Mouse (Mus musculus) gastrocnemius, postnatal 10 days (tissue): ENCODE measurements at regions not wholly inside any gene's neighbourhood (a gene's known extent, or its start where the extent isn't known, plus 50 kb on each side); places are given as distances from the start of the nearest gene placed in this dataset.

ENCODE experiments used
- DNase-seq: peaks from one replicate; pipeline ENCODE4 v3.0.0; 2021; ENCODE audit warnings: mixed read lengths

DNA sequence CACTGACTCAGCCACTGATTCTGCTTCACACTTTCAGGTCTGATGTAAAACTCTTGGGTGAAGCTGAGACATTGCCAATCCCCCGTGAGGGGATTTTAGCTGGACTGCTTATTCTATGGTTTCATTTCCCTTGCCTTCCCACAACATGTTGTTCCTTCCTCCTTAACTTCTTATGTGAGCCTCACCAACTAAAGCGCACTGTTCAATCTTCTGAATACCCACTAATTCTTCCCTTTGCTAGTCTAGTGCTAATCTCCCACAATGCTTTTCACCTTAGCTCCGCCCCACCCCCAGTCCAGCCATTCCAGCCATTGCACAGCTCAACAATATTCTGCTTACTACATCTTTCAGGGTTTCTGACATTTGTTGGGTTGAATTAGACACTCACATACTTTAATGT, 196.7 kb downstream of the Hlx start:
- no peak for DNase-seq

DNA sequence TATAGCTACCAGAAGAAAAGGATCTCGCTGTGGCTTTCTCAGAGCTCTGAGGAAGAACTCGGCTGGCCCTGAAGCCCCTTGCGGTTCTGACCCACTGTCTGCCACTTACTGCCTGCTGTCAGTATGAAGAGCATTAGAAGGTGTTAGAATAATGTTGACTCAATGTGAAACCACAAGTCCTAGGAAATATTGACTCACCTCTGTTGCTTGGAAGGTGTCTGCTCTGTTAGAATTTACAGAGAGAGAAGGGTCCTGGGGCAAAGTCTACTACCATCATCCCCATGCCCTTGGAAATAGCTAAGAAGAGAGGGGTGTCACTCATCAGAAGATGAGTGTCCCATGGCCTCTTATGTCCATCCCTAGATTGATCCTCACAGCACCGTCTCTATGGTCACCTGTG, 197.9 kb downstream of the Hlx start:
- DNase-seq: no peak

DNA sequence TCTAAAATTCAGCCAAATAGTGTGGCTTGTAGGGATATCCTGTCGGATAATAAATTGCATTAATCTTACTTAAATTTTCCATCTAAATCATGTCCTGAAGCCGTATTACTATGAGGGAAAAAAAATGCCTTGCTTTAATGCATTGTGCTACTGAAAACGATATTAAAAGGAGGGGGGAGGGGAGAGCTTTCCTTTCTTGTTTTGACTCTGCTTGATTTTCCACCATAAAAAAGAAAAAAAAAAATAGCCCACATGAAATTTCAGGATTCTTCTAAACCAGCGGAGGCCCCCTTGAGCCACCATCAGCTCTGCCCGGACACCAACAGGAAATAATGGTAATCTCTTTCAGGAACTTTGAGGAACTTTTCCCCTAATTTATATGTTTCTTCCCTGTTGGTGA, 198.5 kb downstream of the Hlx start:
- no peak for DNase-seq

DNA sequence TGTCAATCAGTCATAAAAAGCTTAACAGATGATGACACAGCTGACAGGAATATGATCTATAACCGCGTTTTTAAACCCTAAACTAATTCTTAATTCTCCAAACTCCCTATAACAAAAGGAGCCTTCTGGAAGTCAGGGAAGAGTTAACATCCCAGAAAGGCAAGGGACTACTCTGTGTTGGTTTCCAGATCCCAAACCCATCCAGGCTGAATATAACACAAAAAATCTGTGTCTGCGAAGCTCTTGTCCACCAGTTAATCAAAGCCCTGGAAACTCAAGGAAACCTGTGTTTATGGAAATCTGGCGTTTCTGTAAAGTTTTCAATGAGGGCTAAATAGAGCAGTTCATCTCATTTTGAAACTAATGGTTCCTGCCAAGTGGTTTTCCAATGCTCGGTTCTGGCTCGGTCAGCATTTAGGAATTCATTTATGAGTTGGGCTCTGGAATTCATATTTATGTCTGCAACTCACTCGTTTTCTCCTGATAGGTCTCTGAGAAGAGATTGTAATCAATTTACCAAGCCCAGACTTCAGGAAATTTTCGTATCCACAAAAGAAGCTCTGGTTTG, 199.8 kb downstream of the Hlx start:
- no peak for DNase-seq

DNA sequence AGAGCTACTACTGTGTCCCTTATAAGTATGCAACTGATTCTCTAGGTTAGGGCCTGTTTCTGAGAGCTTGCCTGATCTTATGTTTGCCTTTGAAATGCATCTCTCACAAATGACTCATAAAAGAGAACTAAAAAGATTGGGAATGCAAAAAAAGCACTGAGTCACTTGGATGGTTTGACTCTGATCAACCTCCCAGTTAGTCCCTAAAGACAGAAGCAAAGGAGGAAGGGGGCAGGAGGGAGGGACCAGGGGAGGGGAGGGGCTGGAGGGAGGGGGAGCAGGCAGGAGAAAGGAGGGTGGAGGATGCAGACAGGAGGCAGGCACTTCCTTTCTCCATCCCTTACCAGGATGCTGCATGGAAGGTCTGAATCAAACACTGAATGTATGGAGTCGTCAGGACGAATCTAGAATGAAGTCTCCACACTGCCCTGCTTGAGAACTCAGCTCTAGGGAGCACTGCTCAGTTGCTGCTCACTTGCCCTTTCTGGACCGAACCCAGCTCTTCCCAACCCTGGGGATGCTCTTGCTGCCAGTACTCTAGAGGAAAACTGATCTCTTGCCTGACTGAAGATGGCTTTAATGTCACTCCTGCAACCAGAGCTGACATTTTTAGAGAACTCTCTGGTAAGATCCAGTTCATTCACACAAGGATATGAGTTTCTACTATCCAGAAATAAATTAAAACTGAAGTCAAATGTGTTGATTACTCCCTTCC, 201.7 kb downstream of the Hlx start:
- DNase-seq: peak; percentile 15

DNA sequence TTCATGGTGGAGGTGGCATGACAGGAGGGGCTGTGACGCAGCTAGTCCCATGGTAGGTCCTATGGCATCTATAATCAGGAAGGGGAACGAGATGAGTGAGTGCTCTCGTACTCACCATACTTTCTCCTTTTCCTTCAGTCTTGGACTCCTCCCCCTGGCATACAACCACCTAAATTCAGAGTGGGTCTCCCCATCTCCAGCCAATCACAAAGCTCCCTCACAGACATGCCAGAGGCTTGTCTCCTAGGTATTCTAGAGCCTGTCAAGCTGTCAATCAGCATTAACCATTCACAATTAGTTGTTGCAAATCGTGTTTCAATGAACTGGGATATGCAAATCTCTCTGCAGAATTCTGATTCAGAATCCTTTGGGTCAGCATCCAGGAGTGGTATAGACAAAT, 206.7 kb downstream of the Hlx start:
- DNase-seq: no peak

DNA sequence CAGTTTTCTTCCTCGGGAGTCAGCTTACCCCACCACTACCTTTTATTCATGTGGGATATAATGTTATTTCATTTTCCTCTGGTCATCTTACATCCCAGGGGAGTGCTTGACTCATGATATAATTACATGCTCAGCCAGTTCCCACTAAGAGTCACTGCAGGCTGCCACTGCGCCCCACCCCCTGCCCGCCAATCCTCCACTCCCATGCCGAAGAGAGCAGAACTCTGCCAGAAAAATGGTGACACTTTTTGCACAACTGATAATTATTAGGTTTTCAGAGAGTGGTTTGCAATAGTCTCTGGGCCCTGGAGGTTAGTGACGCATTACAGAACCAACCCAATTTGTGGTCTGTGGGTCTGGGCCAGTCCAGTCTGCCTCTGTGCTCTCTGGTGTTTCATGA, 212.9 kb downstream of the Hlx start:
- no peak for DNase-seq

DNA sequence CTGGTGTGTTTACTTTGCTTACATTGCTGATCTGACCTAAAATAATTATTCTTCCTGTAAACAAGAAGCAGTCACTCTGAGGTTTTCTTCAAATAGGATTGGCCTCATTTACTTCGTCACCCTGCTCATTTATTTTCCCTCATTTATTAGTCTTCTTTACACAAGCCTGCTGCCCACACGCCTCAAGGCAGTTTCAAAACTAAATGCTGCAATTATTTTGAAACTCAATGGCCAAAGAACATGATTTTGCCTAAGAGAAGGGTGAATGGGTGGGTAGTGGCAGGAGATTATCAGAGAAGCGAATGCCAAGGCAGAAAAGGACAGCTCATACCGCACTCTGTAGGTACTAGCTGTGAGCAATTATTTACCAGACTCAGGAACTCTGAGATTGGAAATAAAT, 227.8 kb downstream of the Hlx start:
- DNase-seq: no peak

DNA sequence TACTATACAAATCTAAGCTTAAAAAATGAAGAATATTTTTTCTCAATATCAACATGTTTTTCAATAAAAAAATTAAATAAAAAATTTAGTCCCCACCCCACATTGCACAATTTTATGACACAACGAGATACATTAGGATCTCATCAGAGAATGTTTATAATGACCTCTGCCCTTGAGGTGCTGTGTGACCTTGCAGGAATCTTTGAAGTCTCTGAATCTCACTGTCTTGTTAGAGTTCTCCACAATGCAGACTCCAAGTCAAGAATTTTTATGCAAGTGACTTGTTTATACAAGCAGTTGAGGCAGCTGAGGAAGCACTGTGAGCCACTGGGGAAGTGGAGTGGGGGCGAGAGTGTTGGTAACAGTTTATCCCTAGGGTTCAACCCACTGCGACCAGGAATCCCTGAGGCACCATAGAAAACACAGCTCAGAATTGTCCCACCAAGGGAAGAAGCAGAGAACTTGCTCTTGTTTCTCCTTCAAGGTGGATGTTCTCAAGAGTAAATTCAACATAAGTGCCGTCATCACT, 228.5 kb downstream of the Hlx start:
- no peak for DNase-seq

DNA sequence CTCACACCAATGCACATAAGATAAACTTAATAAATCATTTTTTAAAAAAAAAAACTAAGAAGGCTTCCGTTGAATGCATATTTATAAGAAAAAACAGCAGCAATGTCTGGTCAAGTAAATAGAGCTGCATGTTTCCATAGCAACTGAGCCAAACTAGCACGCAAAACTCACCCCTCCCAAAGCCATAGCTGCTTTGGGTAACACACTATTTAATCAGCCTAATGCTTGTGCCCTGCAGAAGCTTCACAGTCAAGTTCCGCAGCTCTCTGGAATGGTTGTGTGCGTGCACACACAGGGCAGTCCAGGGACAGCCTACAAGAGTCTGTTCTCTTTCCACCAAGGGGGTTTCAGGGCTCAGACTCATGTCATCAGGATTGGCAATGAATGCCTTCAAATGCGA, 231.7 kb downstream of the Hlx start:
- no peak for DNase-seq

DNA sequence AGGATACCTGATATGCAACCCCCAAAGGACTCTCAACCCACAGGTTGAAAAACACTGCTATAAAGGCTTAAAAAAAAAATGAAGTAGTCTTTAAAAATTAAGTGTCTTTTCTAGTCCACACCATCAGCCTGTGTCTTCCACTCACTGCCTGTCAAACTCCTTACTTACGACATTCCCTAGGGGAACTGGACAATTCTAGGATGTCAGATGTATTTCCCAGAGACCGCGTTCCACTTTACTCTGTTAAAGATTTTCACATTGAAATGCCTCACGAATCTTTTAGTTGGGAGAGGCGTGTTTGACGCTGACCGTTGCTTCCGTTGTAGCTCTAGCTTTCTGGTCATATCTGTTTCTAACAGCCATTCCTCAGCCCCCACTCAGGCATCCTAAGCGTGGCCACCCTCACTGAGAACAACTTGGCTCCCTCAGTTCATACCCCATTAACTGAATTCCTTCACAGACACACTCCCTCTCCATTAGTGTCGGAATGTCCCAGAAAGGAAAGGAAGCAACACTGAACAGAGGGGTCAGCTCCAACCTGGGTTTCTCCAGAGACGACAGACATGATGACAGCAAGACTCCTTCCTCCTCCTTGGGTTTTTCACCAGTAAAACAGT, 233.4 kb downstream of the Hlx start:
- DNase-seq: no peak

DNA sequence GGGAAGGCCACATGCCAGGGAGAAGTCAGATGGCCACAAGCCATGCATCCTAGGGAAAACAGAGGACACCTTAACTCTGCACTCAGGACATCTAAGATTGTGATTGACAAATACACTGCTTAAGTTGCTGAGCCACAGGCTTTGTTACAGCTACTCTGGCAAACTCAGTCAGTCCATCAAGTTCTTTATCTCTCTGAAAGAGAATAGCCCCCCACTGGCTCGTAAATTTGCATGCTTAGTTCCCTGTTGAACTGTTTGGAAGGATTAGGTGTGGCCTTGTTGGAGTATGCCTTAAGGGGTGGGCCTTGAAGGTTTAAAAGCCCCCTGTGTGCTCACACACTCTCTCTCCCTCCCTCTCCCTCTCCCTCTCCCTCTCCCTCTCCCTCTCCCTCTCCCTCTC, 235.4 kb downstream of the Hlx start:
- no peak for DNase-seq

DNA sequence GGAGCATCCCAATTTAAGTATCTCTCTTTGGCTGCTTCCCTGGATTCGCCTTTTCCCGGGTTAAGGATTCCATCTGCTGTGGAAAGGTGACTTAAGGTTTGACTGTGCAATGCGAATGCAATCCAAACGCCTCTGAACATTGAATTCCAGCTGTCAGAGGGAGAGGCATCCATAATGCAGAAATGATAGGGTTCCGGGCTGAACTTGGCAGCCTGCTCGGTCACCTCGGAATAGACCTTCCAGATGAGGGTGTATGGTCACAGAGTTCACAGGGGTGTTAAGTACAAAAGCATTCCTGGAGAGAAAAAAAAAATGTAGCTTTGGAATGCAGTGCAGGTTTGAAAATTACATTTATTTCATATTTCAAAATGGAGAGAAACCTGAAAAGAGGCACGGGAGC, 238.6 kb downstream of the Hlx start:
- DNase-seq: no peak

DNA sequence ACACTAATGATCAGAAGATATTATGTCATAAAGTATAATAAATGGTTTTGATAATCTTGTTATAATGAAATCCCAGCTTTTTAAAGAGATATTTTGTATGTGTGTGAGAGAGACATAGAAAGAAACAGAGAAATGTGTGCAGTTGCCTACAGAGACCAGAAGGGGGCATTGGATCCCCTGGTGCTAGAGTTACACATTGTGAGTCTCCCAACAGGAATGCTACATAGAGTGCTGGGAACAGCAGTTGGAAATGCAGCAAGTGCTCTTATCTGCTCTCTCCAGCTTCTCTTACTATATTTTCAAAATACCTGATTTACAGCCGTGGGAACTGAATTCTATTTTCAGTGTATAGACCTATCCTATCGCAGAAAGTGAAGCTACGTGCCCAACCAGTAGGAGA, 240.3 kb downstream of the Hlx start:
- no peak for DNase-seq

DNA sequence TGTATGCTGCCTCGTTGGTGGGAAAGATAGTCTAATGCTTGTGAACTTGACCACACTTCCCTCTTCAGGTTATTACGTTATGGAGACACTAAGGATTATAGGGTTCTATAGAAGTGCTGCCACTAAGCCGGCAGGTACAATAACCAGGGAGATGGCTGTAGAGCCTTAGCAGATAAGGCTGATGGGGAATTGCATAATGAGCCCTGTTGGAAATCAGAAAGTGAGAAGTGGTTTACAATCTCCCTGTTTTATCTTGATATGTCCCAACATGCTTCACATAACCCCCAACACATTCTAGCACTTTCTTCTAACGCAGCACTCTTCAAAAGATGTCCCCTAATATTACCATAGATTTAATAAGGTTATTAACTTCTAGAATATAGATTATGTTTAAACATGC, 241.2 kb downstream of the Hlx start:
- no peak for DNase-seq

DNA sequence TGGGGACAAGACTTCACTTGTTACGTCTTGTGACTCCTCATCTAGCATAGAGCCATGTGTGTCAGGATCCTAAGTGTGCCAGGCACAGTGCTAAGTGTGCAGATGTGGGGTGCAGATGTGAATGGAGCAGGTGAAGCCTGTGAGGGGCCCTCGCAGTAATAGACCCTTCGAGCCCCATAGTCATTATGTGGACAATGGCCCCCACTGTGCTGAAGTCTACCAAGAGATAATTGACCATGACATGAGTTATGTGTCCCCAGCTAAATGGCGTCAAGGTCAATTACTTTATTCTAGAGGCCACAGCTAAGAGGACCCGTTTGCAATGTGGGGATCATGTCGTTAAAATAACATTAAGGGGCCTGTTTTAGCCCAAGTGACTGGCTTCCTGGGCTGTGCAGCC, 245.0 kb downstream of the Hlx start:
- DNase-seq: no peak

DNA sequence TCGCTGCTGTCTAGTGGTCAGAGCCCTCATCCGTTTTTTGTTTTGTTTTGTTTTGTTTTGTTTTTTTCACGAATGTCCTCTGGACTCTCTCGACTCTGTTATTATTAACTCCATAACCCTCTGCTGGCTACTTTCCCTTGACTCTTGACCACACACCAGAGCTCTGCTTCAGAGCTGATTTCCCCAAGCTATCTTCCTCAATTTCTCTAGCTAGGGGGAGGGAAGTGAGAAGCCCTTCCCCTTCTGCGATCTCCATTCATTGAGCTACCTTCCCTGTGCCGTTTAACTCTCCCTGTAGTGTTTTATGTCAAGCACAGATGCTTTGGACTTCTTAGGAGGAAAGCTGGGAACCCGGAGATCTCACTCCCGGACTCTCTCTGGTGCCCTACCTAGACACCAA, 247.6 kb downstream of the Hlx start:
- DNase-seq: no peak

DNA sequence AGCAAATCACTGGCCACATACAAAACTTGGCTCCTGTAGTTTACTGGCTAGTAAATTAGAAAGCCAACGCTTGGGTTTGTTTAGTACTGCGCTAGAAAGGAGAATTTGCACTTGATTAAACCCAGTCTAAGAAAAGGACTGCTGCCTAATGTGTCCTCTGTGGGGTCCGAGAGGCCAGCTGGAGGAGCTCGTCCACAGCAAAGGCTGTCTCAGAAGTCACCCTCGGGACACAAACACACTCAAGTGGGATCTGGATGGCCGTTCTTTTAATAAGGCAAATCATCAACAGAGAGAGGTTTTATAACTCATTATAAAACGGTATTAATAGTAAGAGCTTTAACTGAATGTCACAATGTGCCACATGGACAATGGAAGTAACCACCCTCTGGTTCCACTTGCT, 249.0 kb downstream of the Hlx start:
- DNase-seq: no peak

DNA sequence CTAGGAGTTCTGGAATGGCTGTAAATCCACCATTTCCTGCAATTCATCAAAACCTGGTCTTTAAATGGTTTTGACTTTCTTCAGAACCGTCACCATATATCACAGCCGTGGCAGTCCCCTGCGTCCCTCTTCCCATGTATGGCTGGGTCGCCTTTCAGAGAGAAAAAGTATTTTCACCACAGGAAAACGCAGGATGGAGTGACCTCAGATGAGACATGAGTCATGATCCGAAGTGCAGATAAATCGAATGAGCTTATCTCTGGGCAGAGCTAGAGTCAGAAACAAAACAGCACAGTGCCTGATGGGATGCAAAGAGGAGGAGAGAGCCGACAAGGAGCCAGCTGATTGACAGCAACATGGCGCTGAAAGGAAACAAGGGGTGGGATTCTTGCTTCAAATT, 250.4 kb downstream of the Hlx start:
- no peak for DNase-seq

DNA sequence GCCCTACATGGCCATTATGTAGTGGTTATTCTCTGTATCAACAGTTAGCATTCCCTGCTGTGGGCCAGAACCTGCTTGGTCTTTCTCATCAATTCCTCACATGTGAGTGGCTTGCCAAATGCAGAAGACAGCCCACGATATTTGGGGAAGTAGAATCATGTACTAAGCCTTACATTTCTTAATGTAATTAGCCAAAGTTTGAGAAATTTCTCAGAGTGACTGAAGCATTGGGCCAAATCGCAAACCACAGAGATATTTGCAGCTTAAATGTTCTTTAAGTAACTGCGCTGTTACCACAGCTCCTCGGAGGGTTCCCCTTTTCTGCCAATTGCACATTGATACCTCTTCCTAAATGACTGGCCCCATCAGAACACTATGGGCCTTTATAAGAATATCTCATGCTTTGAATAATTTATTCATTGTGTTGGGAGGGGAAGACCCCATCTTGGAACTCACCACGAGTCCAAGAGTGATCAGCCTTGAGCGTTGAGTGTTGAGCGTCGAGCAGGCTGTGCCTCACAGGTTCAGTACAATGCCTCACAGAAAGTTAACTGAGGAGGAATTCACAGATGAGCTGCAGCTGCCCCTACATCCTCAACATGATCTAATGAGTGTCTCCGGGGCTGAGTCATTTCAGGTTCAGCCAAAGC, 251.7 kb downstream of the Hlx start:
- no peak for DNase-seq

DNA sequence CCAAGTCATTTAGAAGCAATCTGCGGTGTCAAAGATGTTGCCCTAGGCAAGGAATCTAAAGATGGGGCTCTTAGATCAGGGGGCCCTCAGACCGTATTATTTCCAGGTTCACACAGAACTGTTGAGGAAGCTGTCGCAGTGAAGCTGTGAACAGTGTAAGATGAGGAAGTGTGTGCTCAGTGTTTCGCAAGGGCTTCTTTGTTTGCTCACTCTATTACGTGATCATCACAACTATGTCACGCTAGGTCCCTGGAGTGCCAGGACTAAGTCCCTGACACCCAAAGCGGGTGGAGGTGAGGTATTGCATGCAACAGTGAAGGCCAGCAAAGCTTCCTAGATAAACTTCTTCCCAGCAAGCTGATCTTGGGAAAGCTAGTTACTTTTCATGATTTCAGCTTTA, 254.4 kb downstream of the Hlx start:
- DNase-seq: no peak

DNA sequence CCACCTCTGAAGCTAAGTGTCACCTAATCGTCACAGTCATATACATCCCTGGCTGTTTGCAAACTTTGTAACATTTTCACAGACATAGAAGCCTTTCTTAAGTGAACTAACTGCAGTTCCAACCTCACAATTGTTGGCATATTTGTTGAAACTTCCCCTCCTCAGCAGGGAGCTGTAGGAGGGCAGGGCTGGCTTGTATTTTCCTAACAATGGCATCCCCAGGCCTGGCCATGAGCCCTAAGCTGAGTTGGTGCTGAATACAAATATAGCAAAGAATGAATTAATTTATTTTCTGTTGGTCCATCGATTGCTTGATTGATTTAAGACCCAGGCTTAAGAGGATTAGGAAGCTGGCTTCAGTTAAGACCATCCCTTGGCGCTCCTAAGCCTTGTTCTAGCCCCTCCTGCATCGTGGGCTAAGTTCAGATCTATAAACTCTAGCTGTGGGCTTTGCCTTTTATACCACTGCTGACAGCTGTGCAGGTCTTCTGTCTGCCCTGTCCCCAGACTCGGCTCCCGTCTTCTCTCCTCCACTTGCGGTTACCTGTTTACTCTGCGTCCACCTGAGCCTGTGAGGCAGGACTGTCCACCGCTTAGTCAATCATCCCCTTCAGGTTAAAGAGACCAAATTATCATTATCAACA, 269.8 kb downstream of the Hlx start:
- DNase-seq: no peak

DNA sequence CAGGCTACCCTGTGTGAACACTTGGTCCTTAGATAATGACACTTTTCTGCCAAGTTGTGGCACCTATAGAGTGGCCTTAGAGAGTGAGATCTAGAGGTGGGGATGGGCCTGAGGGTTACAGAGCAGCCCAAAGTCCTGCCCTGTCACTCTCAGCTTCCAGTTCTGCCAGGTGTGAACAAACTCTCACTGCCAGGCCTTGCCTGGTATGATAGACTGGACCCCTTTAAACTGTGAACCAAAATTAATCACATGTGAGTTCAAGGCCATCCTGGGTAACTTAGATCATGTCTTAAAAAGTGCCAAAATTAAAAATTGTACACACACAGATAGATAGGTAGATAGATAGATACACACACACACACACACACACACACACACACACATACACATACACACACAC, 271.0 kb downstream of the Hlx start:
- DNase-seq: no peak
